Mouse (Mus musculus) ES-E14 (cell line): ENCODE results near the gene Tert. TPM values are rescaled to one million over a fixed set of nuclear protein-coding genes. Genes with fewer than 3 reads are reported as not detected.

Source experiments
- DNase-seq: peaks from one replicate; pipeline ENCODE4 v3.0.0-alpha.2; 2013; ENCODE audit warnings: low read depth, low spot score
- H3K27ac ChIP-seq: 2 replicates; pipeline ENCODE4 v1.5.1; 2012; ENCODE audit warnings: low read depth, mild to moderate bottlenecking, low read length, moderate library complexity, mixed read lengths; ENCODE audit not compliant: poor library complexity, insufficient read depth, severe bottlenecking
- H3K36me3 ChIP-seq: 2 replicates; pipeline ENCODE4 v1.6.1; 2012; ENCODE audit warnings: mild to moderate bottlenecking, low read length, moderate library complexity, mixed read lengths; ENCODE audit not compliant: control insufficient read depth, poor library complexity, insufficient read depth, severe bottlenecking
- H3K4me1 ChIP-seq, 2 experiments: fragments of 150-350 bp in 1 of 2; sonication (generic) in 1 of 2; 2 replicates each; pipeline ENCODE4 v1.6.1; 2012; ENCODE audit warnings: low read length in 2 of 2, mild to moderate bottlenecking in 1 of 2, mixed read lengths in 1 of 2; ENCODE audit not compliant: control insufficient read depth in 2 of 2, insufficient read depth in 2 of 2, poor library complexity in 1 of 2
- H3K4me3 ChIP-seq, 2 experiments: fragments of 150-350 bp in 1 of 2; sonication (generic) in 1 of 2; 2 replicates each; pipeline ENCODE4 v1.5.1; 2012; ENCODE audit warnings: low read length in 2 of 2, low read depth in 1 of 2, mild to moderate bottlenecking in 1 of 2, mixed read lengths in 1 of 2; ENCODE audit not compliant: insufficient read depth in 1 of 2, poor library complexity in 1 of 2, severe bottlenecking in 1 of 2
- H3K9ac ChIP-seq: 2 replicates; pipeline ENCODE4 v1.6.1; 2012; ENCODE audit warnings: low read depth, mild to moderate bottlenecking, low read length, mixed read lengths; ENCODE audit not compliant: poor library complexity, insufficient read depth, severe bottlenecking
- H3K9me3 ChIP-seq: fragments of 150-350 bp; sonication (generic); 2 replicates; pipeline ENCODE4 v1.6.1; 2012; ENCODE audit warnings: low read depth, mild to moderate bottlenecking, low read length; ENCODE audit not compliant: control insufficient read depth, insufficient read depth
- CHD2 ChIP-seq: IDR thresholded peaks from 2 replicates; pipeline ENCODE4 v1.6.1; 2014; ENCODE audit warnings: mild to moderate bottlenecking, low read depth, low read length, inconsistent platforms
- HCFC1 ChIP-seq: IDR thresholded peaks from 2 replicates; pipeline ENCODE4 v1.6.1; 2012; ENCODE audit warnings: low read length, inconsistent platforms, borderline replicate concordance; ENCODE audit not compliant: insufficient read depth
- MAFK ChIP-seq: IDR thresholded peaks from 2 replicates; pipeline ENCODE4 v1.6.1; 2014; ENCODE audit warnings: mild to moderate bottlenecking, low read depth, low read length, inconsistent platforms; ENCODE audit not compliant: insufficient read depth
- ZC3H11A ChIP-seq: IDR thresholded peaks from 2 replicates; pipeline ENCODE4 v1.6.1; 2012; ENCODE audit warnings: low read depth, mild to moderate bottlenecking, inconsistent platforms, low read length, borderline replicate concordance
- ZNF384 ChIP-seq: IDR thresholded peaks from 2 replicates; pipeline ENCODE4 v1.6.1; 2012; ENCODE audit warnings: low read depth, low read length, inconsistent platforms
- in situ Hi-C, 2 experiments: fragments of 600-800 bp; cut with MboI; formaldehyde crosslinking; loops; one replicate each; pipeline ENCODE4 v1.15.1; 2025; ENCODE audit warnings: low sequenced_read_pairs in 2 of 2, inconsistent platforms in 1 of 2; ENCODE audit not compliant: unreplicated experiment in 2 of 2
- total RNA-seq: library from RNA; depleted of rRNA; stranded (reverse); fragments of 300-350 nt; gene quantifications from 2 replicates; pipeline ENCODE4 v1.2.3, GENCODE M21; 2012; rRNA removed

The Tert gene
- 11.7 and 21.0 TPM in 2 replicates for total RNA-seq

GRCm38 (mm10) chr13:73626745-73627549 lies at the start of gene Tert:
TSS of gene Tert (plus strand) at chr13:73626911.
- H3K27ac ChIP-seq: no peak within 1 kb of the TSS
- in situ Hi-C loops: no loop called here
- TF ChIP-seq CHD2 (no peak), ZC3H11A (no peak), MAFK (no peak), HCFC1 (no peak), ZNF384 (no peak)
- peak; percentile 94 for DNase-seq
- H3K36me3 ChIP-seq: peaks cover 2% of the 10 kb centered on the region; the same call in 1 of the 2 replicates
- peak within 1 kb of the TSS; percentile 64 to 81 for H3K4me3 ChIP-seq
- no peaks in the 10 kb centered on the region for H3K9me3 ChIP-seq
- H3K4me1 ChIP-seq: peaks cover 0 to 10% of the 10 kb centered on the region in 2 experiments; a peak in 1 of 4 replicates
- H3K9ac ChIP-seq: peak within 1 kb of the TSS; percentile 79

GRCm38 (mm10) chr13:73577277-73577676 lies 49.4 kb upstream of the Tert start:
- TF ChIP-seq MAFK (no peak), ZNF384 (no peak)
- no peak for DNase-seq

GRCm38 (mm10) chr13:73591488-73591887 lies 35.2 kb upstream of the Tert start:
- H3K9ac ChIP-seq: no peak overlapping the region
- no peak for TF ChIP-seq CHD2
- no peak for TF ChIP-seq HCFC1
- TF ChIP-seq ZNF384: no peak
- TF ChIP-seq MAFK: no peak
- TF ChIP-seq ZC3H11A: no peak
- DNase-seq: no peak
- no peaks in the 10 kb centered on the region for H3K36me3 ChIP-seq
- H3K9me3 ChIP-seq: no peaks in the 10 kb centered on the region
- no peak overlapping the region for H3K4me3 ChIP-seq
- no peak overlapping the region for H3K27ac ChIP-seq
- H3K4me1 ChIP-seq: no peaks in the 10 kb centered on the region
- in situ Hi-C loops: no loop called here

More at GRCm38 (mm10) chr13:73577277-73577676, 49.4 kb upstream of the Tert start:
- Histone ChIP-seq H3K4me3 (no peak overlapping the region), H3K9me3 (no peaks in the 10 kb centered on the region), H3K9ac (no peak overlapping the region), H3K4me1 (no peaks in the 10 kb centered on the region), H3K36me3 (no peaks in the 10 kb centered on the region), H3K27ac (no peak overlapping the region)
- in situ Hi-C loops: no loop called here

- Histone ChIP-seq H3K4me1 (no peaks in the 10 kb centered on the region), H3K27ac (no peak overlapping the region), H3K9me3 (no peaks in the 10 kb centered on the region), H3K9ac (no peak overlapping the region), H3K36me3 (no peaks in the 10 kb centered on the region), H3K4me3 (no peak overlapping the region)
- in situ Hi-C loops: no loop called here
- DNase-seq: no peak
- TF ChIP-seq ZNF384: no peak
- no peak for TF ChIP-seq CHD2
- TF ChIP-seq ZC3H11A: no peak
- TF ChIP-seq MAFK: no peak
- TF ChIP-seq HCFC1: no peak
Measured at GRCm38 (mm10) chr13:73592546-73592945, 34.2 kb upstream of the Tert start.

- TF ChIP-seq ZC3H11A (no peak), CHD2 (no peak), MAFK (no peak)
Measured at GRCm38 (mm10) chr13:73596276-73596675, 30.4 kb upstream of the Tert start.

More at GRCm38 (mm10) chr13:73596276-73596675, 30.4 kb upstream of the Tert start:
- in situ Hi-C loops: no loop called here
- no peak overlapping the region for H3K27ac ChIP-seq
- H3K9ac ChIP-seq: no peak overlapping the region
- no peak overlapping the region for H3K4me3 ChIP-seq
- no peak for DNase-seq
- H3K4me1 ChIP-seq: no peaks in the 10 kb centered on the region
- no peaks in the 10 kb centered on the region for H3K36me3 ChIP-seq
- H3K9me3 ChIP-seq: no peaks in the 10 kb centered on the region
